Mouse (Mus musculus) frontal cortex, postnatal 14 days (tissue): Measurements from ENCODE around the gene Olfr603.
"Not testable (repeated sequence)": the region's sequence is repeated elsewhere in the genome, so short reads cannot be mapped to it uniquely, and the experiment has no call there.

Experiments
- DNase-seq, 2 experiments: peaks; one replicate each; pipeline ENCODE4 v3.0.0; 2022; ENCODE audit warnings: low spot score in 2 of 2

Gene Olfr603

GRCm38 (mm10) chr7:103386077-103386476, at the start of gene Olfr603:
TSS of gene Olfr603 (minus strand) at chr7:103386177.
- no peak for DNase-seq

GRCm38 (mm10) chr7:103414772-103415171, 28.8 kb upstream of the Olfr603 start, which contains the start of gene Usp17lc:
TSS of gene Usp17lc (plus strand) at chr7:103415072.
- not testable (repeated sequence) for DNase-seq

GRCm38 (mm10) chr7:103406521-103407055, 20.6 kb upstream of the Olfr603 start:
- not testable (repeated sequence) for DNase-seq

GRCm38 (mm10) chr7:103398981-103399380, 13.0 kb upstream of the Olfr603 start:
- no peak for DNase-seq

- no peak for DNase-seq
Observed at GRCm38 (mm10) chr7:103397758-103398157, 11.8 kb upstream of the Olfr603 start.

- DNase-seq: no peak
Observed at GRCm38 (mm10) chr7:103362555-103362954, 23.4 kb downstream of the Olfr603 start, which contains the start of gene Olfr601. TSS of gene Olfr601 (minus strand) at chr7:103362655.

- no peak for DNase-seq
Observed at GRCm38 (mm10) chr7:103349569-103349968, 36.4 kb downstream of the Olfr603 start, which contains the start of gene Olfr600. TSS of gene Olfr600 (minus strand) at chr7:103349669.

GRCm38 (mm10) chr7:103335617-103336016, 50.4 kb downstream of the Olfr603 start, which contains the start of gene Olfr599:
TSS of gene Olfr599 (plus strand) at chr7:103335917.
- DNase-seq: no peak
